Mouse (Mus musculus) right cerebral cortex, adult 2 months (tissue): Measurements from ENCODE around the gene Des.

Source experiments
- DNase-seq, 2 experiments: peaks; one replicate each; pipeline ENCODE4 v3.0.0; 2021 to 2022; ENCODE audit warnings: low spot score in 2 of 2

Des gene

GRCm38 (mm10) chr1:75382356-75383071 is 22.4 kb downstream of the Des start:
- peak in 1 of 2 experiments; percentile 44 for DNase-seq

- DNase-seq, result peak; percentile 50 to 66
These were observed 24.5 kb downstream of the Des start for GRCm38 (mm10) chr1:75384470-75385141.

- DNase-seq, result peak in 1 of 2 experiments; percentile 43
These were observed 25.1 kb downstream of the Des start for GRCm38 (mm10) chr1:75385142-75385730.

GRCm38 (mm10) chr1:75386149-75386548 is 26.0 kb downstream of the Des start:
- peak; percentile 49 to 53 for DNase-seq

GRCm38 (mm10) chr1:75387469-75387928 is 27.4 kb downstream of the Des start:
- DNase-seq, result no peak

- no peak for DNase-seq
These were observed 28.1 kb downstream of the Des start for GRCm38 (mm10) chr1:75387929-75388897.

- DNase-seq, result no peak
These were observed 28.9 kb downstream of the Des start for GRCm38 (mm10) chr1:75388898-75389515.

GRCm38 (mm10) chr1:75393139-75393538 is 33.0 kb downstream of the Des start:
- peak; percentile 65 to 67 for DNase-seq

GRCm38 (mm10) chr1:75393846-75394245 is 33.7 kb downstream of the Des start:
- DNase-seq, result no peak

GRCm38 (mm10) chr1:75398761-75399402 is 38.8 kb downstream of the Des start:
- peak in 1 of 2 experiments; percentile 48 for DNase-seq

GRCm38 (mm10) chr1:75399755-75400492 is 39.8 kb downstream of the Des start:
- DNase-seq, result no peak

GRCm38 (mm10) chr1:75400493-75401115 is 40.5 kb downstream of the Des start:
- no peak for DNase-seq

- DNase-seq, result no peak
These were observed 45.4 kb downstream of the Des start for GRCm38 (mm10) chr1:75405547-75405946.

- DNase-seq, result no peak
These were observed 46.0 kb downstream of the Des start for GRCm38 (mm10) chr1:75406173-75406572.

GRCm38 (mm10) chr1:75407056-75407455 is 46.9 kb downstream of the Des start:
- no peak for DNase-seq

GRCm38 (mm10) chr1:75408210-75408609 is 48.1 kb downstream of the Des start:
- DNase-seq, result no peak

GRCm38 (mm10) chr1:75409950-75410349 is 49.8 kb downstream of the Des start:
- no peak for DNase-seq

- DNase-seq, result no peak
These were observed 52.1 kb downstream of the Des start for GRCm38 (mm10) chr1:75412196-75412595.

- peak; percentile 37 to 50 for DNase-seq
These were observed 53.6 kb downstream of the Des start for GRCm38 (mm10) chr1:75413749-75414148.
